Mouse (Mus musculus) neural tube, embryonic 14.5 days (tissue): ENCODE measurements around the gene 9130213A22Rik. TPM values are rescaled to one million over a fixed set of nuclear protein-coding genes. Genes with fewer than 3 reads are reported as not detected.

Experiments used
- ATAC-seq: fragments of 200-750 bp; cut with Nextera tagmentation; 2 replicates; pipeline ENCODE4 v1.8.0; 2017; ENCODE audit warnings: low read depth, mild to moderate bottlenecking, moderate TSS enrichment, moderate library complexity
- H3K27ac ChIP-seq: fragments of 300-500 bp; sonication (generic); 2 replicates; pipeline ENCODE4 v1.5.1; 2014; ENCODE audit warnings: low read depth, mild to moderate bottlenecking, control low read depth, low read length, moderate library complexity, mixed read lengths
- H3K27me3 ChIP-seq: fragments of 300-500 bp; sonication (generic); 2 replicates; pipeline ENCODE4 v1.6.1; 2014; ENCODE audit warnings: low read length; ENCODE audit not compliant: control insufficient read depth, insufficient read depth
- H3K36me3 ChIP-seq: fragments of 300-500 bp; sonication (generic); 2 replicates; pipeline ENCODE4 v1.6.1; 2014; ENCODE audit warnings: low read length, mixed read lengths; ENCODE audit not compliant: control insufficient read depth, insufficient read depth
- H3K4me1 ChIP-seq: fragments of 300-500 bp; sonication (generic); 2 replicates; pipeline ENCODE4 v1.6.1; 2014; ENCODE audit warnings: low read length; ENCODE audit not compliant: control insufficient read depth, insufficient read depth
- H3K4me2 ChIP-seq: fragments of 300-500 bp; sonication (generic); 2 replicates; pipeline ENCODE4 v1.6.1; 2014; ENCODE audit warnings: mild to moderate bottlenecking, low read depth, low read length, control low read depth
- H3K4me3 ChIP-seq: fragments of 300-500 bp; sonication (generic); 2 replicates; pipeline ENCODE4 v1.5.1; 2014; ENCODE audit warnings: low read depth, low read length, control low read depth, mixed read lengths
- H3K9ac ChIP-seq: fragments of 300-500 bp; sonication (generic); replicated peaks from 2 replicates; pipeline ENCODE4 v1.6.1; 2014; ENCODE audit warnings: low read depth, mild to moderate bottlenecking, control low read depth, low read length, mixed read lengths
- H3K9me3 ChIP-seq: fragments of 300-500 bp; sonication (generic); 2 replicates; pipeline ENCODE4 v1.6.1; 2016; ENCODE audit warnings: low read length; ENCODE audit not compliant: control insufficient read depth
- WGBS: fragments of 180-500 bp; shearing (Covaris S2); extraction: QIAGEN DNeasy Blood & Tissue Kit; methylation state at CpG from one replicate; pipeline ENCODE4 v1.1.7; 2014; 5-methylcytosine and 5-hydroxymethylcytosine counted together
- polyA plus RNA-seq: library from polyadenylated mRNA; unstranded; fragments of >200 nt; fragmentation: Nextera tagmentation; extraction: Ambion mirVana; gene quantifications from 2 replicates; pipeline ENCODE4 v1.2.1, GENCODE M21; 2014

Gene 9130213A22Rik
- polyA plus RNA-seq, 1 experiment from 2014 or later, result 0.48 TPM

DNA sequence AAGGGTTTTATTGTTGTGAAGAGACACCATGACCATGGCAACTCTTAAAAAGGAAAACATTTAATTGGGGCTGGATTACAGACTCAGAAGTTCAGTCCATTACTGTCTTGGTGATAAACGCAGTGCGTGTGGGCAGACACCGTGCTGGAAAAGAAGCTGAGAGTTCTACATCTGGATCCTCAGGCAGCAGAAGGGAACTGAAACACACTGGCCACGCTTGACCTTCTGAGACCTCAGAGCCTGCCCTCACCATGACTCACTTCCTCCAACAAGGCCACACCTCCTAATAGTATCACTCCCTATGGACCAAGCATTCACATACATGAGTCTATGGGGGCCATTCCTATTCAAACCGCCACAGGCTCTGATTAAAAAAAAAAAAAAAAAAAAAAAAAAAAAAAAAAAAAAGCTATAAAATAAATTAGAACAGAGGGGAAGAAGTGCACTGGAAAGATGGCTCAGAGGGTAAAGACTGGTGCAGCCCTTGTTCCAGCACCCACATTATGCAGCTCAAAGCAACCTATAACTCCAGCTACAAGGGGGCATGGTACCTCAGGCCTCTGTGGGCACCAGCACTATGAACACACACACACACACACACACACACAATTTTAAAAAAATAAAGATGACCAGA, 43.5 kb downstream of the 9130213A22Rik start:
- no peaks in the 10 kb centered on the region for H3K9me3 ChIP-seq
- 73% methylated on average over 5 of the region's 5 CpGs for WGBS
- no peak overlapping the region for H3K27ac ChIP-seq
- H3K4me1 ChIP-seq, result no peaks in the 10 kb centered on the region
- no peak overlapping the region for H3K4me2 ChIP-seq
- no peak for ATAC-seq
- no peak overlapping the region for H3K9ac ChIP-seq
- H3K27me3 ChIP-seq, result no peaks in the 10 kb centered on the region
- no peak overlapping the region for H3K4me3 ChIP-seq
- no peaks in the 10 kb centered on the region for H3K36me3 ChIP-seq

DNA sequence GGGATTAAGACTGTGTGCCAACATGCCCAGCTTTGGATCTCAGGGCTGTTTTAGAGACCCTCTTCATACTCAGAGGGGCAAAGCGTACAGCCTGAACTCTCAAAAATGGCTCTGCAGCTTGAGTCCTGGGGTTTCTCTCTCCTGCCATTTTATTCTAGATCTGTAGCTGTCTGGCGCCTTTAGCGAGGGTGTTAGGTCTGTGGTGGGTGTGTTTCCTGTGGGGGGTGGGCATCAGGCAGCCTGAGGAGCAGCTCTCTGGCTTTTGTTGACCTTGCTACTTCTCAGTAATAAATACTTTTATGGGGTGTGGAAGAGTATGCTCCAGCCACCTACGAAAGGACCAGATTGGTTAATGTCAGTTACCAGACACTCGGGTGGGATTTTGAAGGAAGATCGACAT, 44.3 kb downstream of the 9130213A22Rik start:
- Histone ChIP-seq H3K4me2 (no peak overlapping the region), H3K9me3 (no peaks in the 10 kb centered on the region), H3K36me3 (no peaks in the 10 kb centered on the region), H3K27me3 (no peaks in the 10 kb centered on the region), H3K27ac (no peak overlapping the region), H3K4me1 (no peaks in the 10 kb centered on the region; the same call in 1 of the 2 replicates), H3K9ac (no peak overlapping the region), H3K4me3 (no peak overlapping the region)
- ATAC-seq, result no peak
- 85% methylated on average over 6 of the region's 6 CpGs for WGBS

DNA sequence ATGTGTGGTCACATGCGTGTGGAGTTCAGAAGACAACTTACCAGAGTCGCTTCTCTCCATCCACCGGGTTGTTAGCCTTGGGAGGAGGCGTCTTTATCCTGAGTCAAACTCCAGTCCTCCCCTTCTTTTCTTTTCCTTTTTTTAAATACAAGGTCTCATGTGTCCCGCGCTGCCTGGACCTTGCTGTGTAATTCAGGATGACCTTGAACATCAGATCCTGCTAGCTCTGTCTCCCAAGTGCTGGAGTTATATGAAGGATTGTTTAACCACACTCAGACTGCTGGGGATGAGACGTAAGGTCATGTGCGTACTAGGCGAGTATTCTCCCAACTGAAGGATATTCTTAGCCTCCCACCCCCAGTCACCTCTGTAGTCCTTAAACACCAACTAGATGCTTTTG, 45.1 kb downstream of the 9130213A22Rik start:
- no peak overlapping the region for H3K4me3 ChIP-seq
- ATAC-seq, result no peak
- peaks cover under 1% of the 10 kb centered on the region for H3K4me1 ChIP-seq

DNA sequence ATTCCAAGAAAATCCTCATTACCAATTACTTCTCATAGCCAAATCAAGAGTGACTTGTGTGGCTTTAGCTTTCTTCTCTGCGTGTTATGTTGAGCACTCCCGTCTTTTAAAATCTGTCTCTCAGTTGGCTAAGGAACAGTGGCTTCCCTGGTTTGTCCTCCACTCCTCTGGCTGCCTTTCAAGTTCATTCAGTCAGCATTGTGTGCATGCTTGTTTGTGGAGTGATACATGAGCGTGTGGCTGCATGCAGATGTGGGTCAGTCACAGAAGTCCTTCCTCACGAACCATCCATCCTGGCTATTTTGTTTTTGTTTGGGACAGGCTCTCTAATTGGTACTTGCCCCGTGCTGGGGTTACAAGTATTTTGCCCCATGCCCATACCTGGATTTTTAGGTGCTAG, 45.8 kb downstream of the 9130213A22Rik start:
- Histone ChIP-seq H3K36me3 (no peaks in the 10 kb centered on the region), H3K4me1 (peaks cover 6% of the 10 kb centered on the region), H3K4me2 (no peak overlapping the region), H3K9ac (no peak overlapping the region), H3K9me3 (no peaks in the 10 kb centered on the region), H3K27ac (no peak overlapping the region), H3K4me3 (no peak overlapping the region), H3K27me3 (no peaks in the 10 kb centered on the region)
- no peak for ATAC-seq
- 60% methylated on average over 5 of the region's 5 CpGs for WGBS

More for the DNA sequence above, 45.1 kb downstream of the 9130213A22Rik start:
- 88% methylated on average over 9 of the region's 9 CpGs for WGBS
- Histone ChIP-seq H3K27me3 (no peaks in the 10 kb centered on the region), H3K4me2 (no peak overlapping the region), H3K9ac (no peak overlapping the region), H3K9me3 (no peaks in the 10 kb centered on the region), H3K27ac (no peak overlapping the region), H3K36me3 (no peaks in the 10 kb centered on the region)

DNA sequence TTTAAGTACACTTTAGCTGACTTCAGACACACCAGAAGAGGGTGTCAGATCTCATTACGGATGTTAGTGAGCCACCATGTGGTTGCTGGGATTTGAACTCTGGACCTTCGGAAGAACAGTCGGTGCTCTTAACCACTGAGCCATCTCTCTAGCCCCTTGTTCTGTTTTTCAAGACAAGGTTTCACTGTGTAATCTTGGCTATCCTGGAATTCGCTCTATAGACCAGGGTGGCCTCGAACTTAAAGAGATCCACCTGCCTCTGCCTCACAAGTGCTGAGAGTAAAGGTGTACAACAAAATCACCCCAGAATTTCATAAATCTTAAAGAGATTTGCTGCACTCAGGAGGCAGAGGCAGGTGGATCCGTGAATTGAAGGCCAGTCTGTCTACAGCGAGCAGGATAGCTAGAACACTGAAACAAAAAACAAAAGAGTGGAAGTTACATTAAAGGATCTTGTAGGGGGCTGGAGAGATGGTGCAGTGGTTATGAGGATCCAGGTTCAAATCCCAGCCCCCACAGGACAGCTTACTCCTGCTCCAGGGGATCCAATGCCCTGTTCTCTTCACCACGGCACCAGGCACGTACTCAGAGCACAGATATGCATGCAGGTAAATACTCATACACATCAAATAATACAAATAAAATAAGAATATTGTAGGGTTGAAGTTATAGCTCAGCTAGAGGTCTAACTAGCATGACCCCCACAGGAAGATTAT, 46.5 kb downstream of the 9130213A22Rik start:
- H3K27ac ChIP-seq, result no peak overlapping the region
- no peak overlapping the region for H3K9ac ChIP-seq
- 46% methylated on average over 8 of the region's 9 CpGs for WGBS
- peaks cover 11% of the 10 kb centered on the region for H3K4me1 ChIP-seq
- no peaks in the 10 kb centered on the region for H3K36me3 ChIP-seq
- no peak for ATAC-seq
- H3K9me3 ChIP-seq, result no peaks in the 10 kb centered on the region
- no peak overlapping the region for H3K4me2 ChIP-seq
- H3K4me3 ChIP-seq, result no peak overlapping the region
- H3K27me3 ChIP-seq, result no peaks in the 10 kb centered on the region

DNA sequence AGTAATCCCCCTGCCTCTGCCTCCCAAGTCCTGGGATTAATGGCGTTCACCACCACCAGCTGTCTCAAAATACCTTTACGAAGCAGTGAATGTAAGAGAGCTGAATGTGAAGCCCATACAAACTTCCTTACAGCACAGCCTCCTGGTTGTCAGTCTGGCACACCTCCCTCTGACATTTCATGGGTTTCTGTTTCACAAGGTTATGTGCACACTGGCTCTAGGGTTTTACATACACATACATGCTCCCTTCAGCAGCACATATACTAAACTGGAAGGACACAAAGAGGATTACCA, 47.7 kb downstream of the 9130213A22Rik start:
- no peaks in the 10 kb centered on the region for H3K9me3 ChIP-seq

DNA sequence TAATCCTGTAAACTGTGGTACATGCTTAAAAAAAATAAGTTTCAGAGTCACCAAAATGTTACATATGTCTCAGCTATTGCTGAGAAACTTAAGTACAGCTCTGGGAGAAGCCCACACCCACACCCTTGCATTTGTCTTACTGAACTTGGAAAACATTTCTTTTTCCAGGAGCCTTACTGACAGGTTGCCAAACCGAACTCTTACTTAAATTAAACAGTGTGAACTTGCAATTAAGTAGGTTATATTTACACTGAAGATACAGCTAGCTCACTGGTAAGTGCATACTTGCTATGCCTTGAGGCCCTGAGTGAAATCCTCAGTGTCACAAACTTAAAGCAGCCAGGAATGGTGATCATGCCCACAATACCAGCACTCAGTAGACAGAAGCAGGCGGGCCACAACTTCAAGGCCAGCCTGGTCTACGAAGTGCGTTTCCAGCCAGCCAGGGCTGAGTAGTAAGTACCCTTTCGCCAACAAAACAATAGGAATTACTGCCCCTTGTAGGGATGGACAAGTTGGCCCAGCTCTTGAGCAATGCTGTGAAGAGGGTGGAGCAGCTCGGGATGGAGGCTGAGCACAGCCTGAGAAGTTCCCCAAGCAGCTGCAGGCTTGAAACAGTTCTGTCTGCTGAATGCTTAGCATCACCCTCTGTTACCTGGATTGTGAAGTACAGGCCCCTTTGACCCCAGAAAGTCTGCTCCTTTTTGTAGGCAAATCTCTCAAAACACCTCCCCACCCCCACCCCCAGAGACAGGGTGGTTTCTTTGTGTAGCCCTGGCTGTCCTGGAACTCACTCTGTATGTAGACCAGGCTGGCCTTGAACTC, 48.2 kb downstream of the 9130213A22Rik start:
- Histone ChIP-seq H3K4me2 (no peak overlapping the region), H3K4me1 (peaks cover 15% of the 10 kb centered on the region), H3K27me3 (no peaks in the 10 kb centered on the region), H3K36me3 (no peaks in the 10 kb centered on the region), H3K27ac (no peak overlapping the region), H3K9ac (no peak overlapping the region), H3K9me3 (no peaks in the 10 kb centered on the region), H3K4me3 (no peak overlapping the region)
- no peak for ATAC-seq
- 40% methylated on average over 6 of the region's 6 CpGs for WGBS

More for the DNA sequence above, 47.7 kb downstream of the 9130213A22Rik start:
- ATAC-seq, result no peak
- 53% methylated on average over 2 of the region's 2 CpGs for WGBS
- Histone ChIP-seq H3K4me3 (no peak overlapping the region), H3K4me1 (peaks cover 15% of the 10 kb centered on the region), H3K4me2 (no peak overlapping the region), H3K9ac (no peak overlapping the region), H3K27me3 (no peaks in the 10 kb centered on the region), H3K27ac (no peak overlapping the region), H3K36me3 (no peaks in the 10 kb centered on the region)

DNA sequence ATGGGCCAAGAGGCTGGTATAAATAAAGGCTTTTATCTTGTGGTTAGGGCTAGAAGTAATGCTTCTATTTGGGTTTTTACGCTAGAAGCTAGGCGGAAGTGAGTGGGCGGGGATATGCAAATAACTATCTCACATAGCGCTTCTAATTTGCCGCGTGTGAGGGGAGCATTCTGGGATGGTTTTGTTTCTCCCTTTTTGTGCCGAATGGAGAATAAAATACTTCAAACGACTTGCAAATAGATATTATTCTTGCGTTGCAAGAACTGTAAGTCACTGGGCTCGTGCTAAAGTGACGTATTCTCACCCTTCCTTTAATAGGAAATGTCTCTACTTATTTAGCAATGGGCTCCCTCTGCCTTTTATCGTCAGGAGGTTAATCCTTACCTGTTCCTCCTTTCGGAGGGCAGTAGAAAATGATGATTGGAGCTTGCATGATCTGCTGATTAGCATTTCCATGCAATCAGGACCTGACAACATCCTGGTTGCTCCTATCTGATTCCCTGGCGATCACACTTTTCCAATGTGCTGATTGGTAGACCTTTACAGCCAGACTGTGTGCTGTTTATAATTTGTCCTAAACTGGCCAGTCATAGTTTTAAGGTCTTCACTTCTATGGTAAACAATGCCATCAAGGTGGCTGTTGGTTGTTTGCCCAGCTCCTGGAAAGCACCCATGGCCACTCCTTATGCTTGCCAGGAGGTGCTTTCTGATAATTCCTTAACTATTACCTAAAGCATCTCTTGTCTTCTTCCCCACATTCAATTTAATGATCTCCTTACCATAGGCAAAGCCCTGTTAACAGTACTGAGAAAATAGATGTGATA, 49.1 kb downstream of the 9130213A22Rik start:
- peak overlapping the region; percentile 55 for H3K4me2 ChIP-seq
- peaks cover 15% of the 10 kb centered on the region for H3K4me1 ChIP-seq
- peak overlapping the region; percentile 30 for H3K4me3 ChIP-seq
- 0% methylated on average over 14 of the region's 14 CpGs for WGBS
- H3K36me3 ChIP-seq, result no peaks in the 10 kb centered on the region
- peak overlapping the region; percentile 98 for H3K27ac ChIP-seq
- H3K9ac ChIP-seq, result peak overlapping the region; percentile 78
- H3K27me3 ChIP-seq, result no peaks in the 10 kb centered on the region
- no peaks in the 10 kb centered on the region for H3K9me3 ChIP-seq
- peak; percentile 75 for ATAC-seq
